Mouse (Mus musculus) liver, embryonic 14.5 days (tissue): ENCODE results near the gene BC005537. TPM values are rescaled to one million over a fixed set of nuclear protein-coding genes. Genes with fewer than 3 reads are reported as not detected.

Source experiments
- ATAC-seq: fragments of 200-750 bp; cut with Nextera tagmentation; 2 replicates; pipeline ENCODE4 v1.8.0; 2017; ENCODE audit warnings: moderate number of reproducible peaks, mild to moderate bottlenecking, moderate library complexity; ENCODE audit not compliant: insufficient read depth
- DNase-seq, 3 experiments: peaks; one replicate each; pipeline ENCODE4 v3.0.0-alpha.2; 2012 to 2013; ENCODE audit warnings: low read depth in 3 of 3, low spot score in 3 of 3
- H3K27ac ChIP-seq: fragments of 300-500 bp; sonication (generic); 2 replicates; pipeline ENCODE4 v1.5.1; 2014; ENCODE audit warnings: moderate library complexity, mild to moderate bottlenecking, control low read depth, inconsistent platforms
- H3K27me3 ChIP-seq: fragments of 300-500 bp; sonication (generic); 2 replicates; pipeline ENCODE4 v1.6.1; 2014; ENCODE audit warnings: mild to moderate bottlenecking, low read length, moderate library complexity; ENCODE audit not compliant: control insufficient read depth, insufficient read depth
- H3K36me3 ChIP-seq: fragments of 300-500 bp; sonication (generic); replicated peaks from 2 replicates; pipeline ENCODE4 v1.6.1; 2014; ENCODE audit warnings: low read depth; ENCODE audit not compliant: control insufficient read depth, insufficient read depth
- H3K4me1 ChIP-seq, 2 experiments: fragments of 200-500 bp in 1 of 2; fragments of 300-500 bp in 1 of 2; sonication (generic) in 1 of 2; replicated peaks; 2 replicates each; pipeline ENCODE4 v1.6.1; 2012 to 2014; ENCODE audit warnings: antibody characterized with exemption in 1 of 2, inconsistent platforms in 1 of 2, low read length in 1 of 2; ENCODE audit not compliant: control insufficient read depth in 2 of 2, insufficient read depth in 2 of 2
- H3K4me2 ChIP-seq: fragments of 300-500 bp; sonication (generic); 2 replicates; pipeline ENCODE4 v1.6.1; 2014; ENCODE audit warnings: low read depth, mild to moderate bottlenecking, control low read depth, moderate library complexity
- H3K4me3 ChIP-seq, 2 experiments: fragments of 200-500 bp in 1 of 2; fragments of 300-500 bp in 1 of 2; sonication (generic) in 1 of 2; 2 replicates each; pipeline ENCODE4 v1.5.1; 2012 to 2014; ENCODE audit warnings: low read depth in 2 of 2, low read length in 2 of 2, mild to moderate bottlenecking in 2 of 2, control low read depth in 1 of 2, inconsistent platforms in 1 of 2, moderate library complexity in 1 of 2; ENCODE audit not compliant: insufficient read depth in 1 of 2
- H3K9ac ChIP-seq: fragments of 300-500 bp; sonication (generic); replicated peaks from 2 replicates; pipeline ENCODE4 v1.6.1; 2014; ENCODE audit warnings: mild to moderate bottlenecking, control low read depth, moderate library complexity
- H3K9me3 ChIP-seq: fragments of 300-500 bp; sonication (generic); 2 replicates; pipeline ENCODE4 v1.6.1; 2016; ENCODE audit warnings: low read length, mixed read lengths; ENCODE audit not compliant: control insufficient read depth
- CTCF ChIP-seq: IDR thresholded peaks from 2 replicates; pipeline ENCODE4 v1.5.1; 2016; ENCODE audit warnings: antibody characterized with exemption, low read depth, control low read depth
- EP300 ChIP-seq: IDR thresholded peaks from 2 replicates; pipeline ENCODE4 v1.6.1; 2016; ENCODE audit warnings: antibody characterized with exemption, low read depth
- WGBS: fragments of 180-500 bp; shearing (Covaris S2); extraction: QIAGEN DNeasy Blood & Tissue Kit; methylation state at CpG from one replicate; pipeline ENCODE4 v1.1.7; 2014; ENCODE audit not compliant: insufficient replicate concordance; 5-methylcytosine and 5-hydroxymethylcytosine counted together
- polyA plus RNA-seq, 2 experiments: library from polyadenylated mRNA; depleted of rRNA in 1 of 2; stranded (reverse) in 1 of 2; unstranded in 1 of 2; fragments of >200 nt; fragmentation: Nextera tagmentation in 1 of 2; extraction: Ambion mirVana in 1 of 2; gene quantifications; 2 replicates each; pipeline versions ENCODE4 v1.2.1 to v1.2.3; 2012 to 2014

BC005537 gene
- polyA plus RNA-seq (2012; rRNA removed) (17.4 and 33.5 TPM in 2 replicates), polyA plus RNA-seq (2014; fragmentation: Nextera tagmentation; extraction: Ambion mirVana) (13.7 and 14.5 TPM in 2 replicates)

DNA sequence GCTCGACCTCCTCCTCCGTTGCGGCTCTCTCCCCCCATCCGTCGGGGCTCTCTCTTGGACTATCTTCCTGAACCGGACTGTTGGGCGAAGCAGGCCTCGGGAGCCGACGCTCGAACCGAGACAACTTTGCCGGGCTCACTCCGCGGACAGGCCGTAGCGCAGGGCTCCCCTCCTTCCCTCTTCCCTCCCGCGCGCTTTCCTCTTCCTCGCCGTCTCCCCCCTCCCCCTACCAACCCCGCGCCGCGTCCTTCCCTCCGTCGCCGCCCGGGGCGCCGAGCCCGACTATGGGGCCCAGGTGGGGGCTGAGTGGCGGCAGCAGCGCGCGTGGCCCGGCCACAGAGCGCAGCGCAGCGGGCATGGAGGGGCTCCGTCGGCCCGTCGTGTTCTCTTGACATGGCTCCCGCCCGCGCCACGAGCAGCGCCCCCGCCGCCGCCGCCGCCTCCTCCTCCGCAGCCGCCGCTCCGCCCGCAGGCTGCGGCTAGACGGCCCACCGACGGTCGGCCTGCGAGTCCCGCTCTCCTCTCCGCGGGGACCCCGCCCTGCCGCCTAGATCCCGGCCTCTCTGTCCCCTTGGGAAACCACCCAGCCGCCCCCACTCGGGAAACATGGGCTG lies at the start of gene BC005537:
Gene BC005537, plus strand, starts transcription at position 350 of the 614 bp plus-strand sequence.
- DNase-seq = peak in 2 of 3 experiments; percentile 27 to 39
- peaks cover 13 to 14% of the 10 kb centered on the region in 2 experiments for H3K4me1 ChIP-seq
- H3K4me3 ChIP-seq = peak within 1 kb of the TSS; percentile 93 to 95
- peak within 1 kb of the TSS; percentile 99 for H3K4me2 ChIP-seq
- ATAC-seq = peak; percentile 36
- peak within 1 kb of the TSS; percentile 100 for H3K9ac ChIP-seq
- 1% methylated on average over 68 of the region's 74 CpGs for WGBS
- H3K27ac ChIP-seq = peak within 1 kb of the TSS; percentile 94
- H3K27me3 ChIP-seq = no peaks in the 10 kb centered on the region
- no peaks in the 10 kb centered on the region for H3K9me3 ChIP-seq
- peak; percentile 44 for TF ChIP-seq CTCF
- TF ChIP-seq EP300 = no peak
- peaks cover 26% of the 10 kb centered on the region for H3K36me3 ChIP-seq

DNA sequence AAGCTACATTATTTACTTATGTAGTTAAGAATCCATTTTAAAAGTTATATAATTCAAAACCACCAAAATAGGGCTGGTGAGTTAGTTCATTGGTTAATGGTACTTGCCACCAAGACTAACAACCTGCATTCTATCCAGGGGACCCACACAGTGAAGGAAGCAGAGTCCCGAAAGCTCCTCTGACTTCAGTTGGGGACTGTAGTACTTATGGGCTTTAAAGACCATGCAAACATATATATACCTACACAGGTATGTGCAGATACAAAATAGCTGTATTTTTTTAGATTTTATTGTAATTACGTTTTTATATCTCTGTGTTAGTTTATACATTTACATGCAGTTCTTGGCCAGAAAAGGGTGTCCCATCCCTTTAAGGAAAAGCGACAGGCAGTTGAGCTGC lies 44.7 kb upstream of the BC005537 start:
- H3K4me3 ChIP-seq = no peak overlapping the region
- H3K9ac ChIP-seq = no peak overlapping the region
- no peaks in the 10 kb centered on the region for H3K9me3 ChIP-seq
- peaks cover 12 to 15% of the 10 kb centered on the region in 2 experiments for H3K4me1 ChIP-seq
- H3K4me2 ChIP-seq = no peak overlapping the region
- DNase-seq (no peak), ATAC-seq (no peak)
- WGBS = 82% methylated on average over 3 of the region's 3 CpGs
- H3K27ac ChIP-seq = no peak overlapping the region
- no peaks in the 10 kb centered on the region for H3K27me3 ChIP-seq
- H3K36me3 ChIP-seq = peaks cover 75% of the 10 kb centered on the region
- TF ChIP-seq EP300 (no peak), CTCF (no peak)

DNA sequence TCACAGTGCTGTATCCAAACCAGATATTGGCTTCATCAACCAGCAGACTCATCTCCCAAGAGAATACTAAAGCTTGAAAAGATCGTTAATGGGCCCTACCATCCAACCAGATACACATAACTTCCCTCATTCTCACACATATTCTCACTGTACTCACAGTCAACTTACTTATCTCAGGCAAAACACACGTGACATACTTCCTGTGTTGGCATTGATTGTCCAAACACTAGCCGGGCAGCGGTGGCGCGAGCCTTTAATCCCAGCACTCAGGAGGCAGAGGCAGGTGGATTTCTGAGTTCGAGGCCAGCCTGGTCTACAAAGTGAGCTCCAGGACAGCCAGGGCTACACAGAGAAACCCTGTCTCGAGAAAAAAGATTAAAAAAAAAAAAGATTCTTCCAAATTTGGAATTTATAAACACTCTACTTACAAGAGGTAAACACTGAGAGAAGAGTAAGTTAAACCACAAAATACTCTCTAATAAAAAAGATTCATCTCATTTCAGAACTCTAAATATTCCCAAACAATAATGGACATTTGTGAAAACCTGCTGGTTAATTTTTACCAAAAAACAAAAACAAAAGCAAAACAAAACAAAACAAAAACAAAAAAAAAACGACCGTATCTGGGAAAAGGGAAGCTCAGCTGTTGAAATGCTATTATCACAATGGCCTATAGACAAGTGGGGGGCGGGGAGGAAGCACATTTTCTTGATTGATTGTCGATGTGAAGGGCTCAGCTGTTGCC lies 43.5 kb upstream of the BC005537 start:
- Histone ChIP-seq H3K27ac (no peak overlapping the region), H3K36me3 (peaks cover 67% of the 10 kb centered on the region), H3K4me2 (peak overlapping the region; percentile 32), H3K4me3 (no peak overlapping the region), H3K9me3 (no peaks in the 10 kb centered on the region), H3K27me3 (no peaks in the 10 kb centered on the region), H3K9ac (no peak overlapping the region), H3K4me1 (peaks cover 14 to 20% of the 10 kb centered on the region in 2 experiments)
- TF ChIP-seq EP300 (no peak), CTCF (no peak)
- no peak for DNase-seq
- no peak for ATAC-seq
- 41% methylated on average over 12 of the region's 12 CpGs for WGBS

DNA sequence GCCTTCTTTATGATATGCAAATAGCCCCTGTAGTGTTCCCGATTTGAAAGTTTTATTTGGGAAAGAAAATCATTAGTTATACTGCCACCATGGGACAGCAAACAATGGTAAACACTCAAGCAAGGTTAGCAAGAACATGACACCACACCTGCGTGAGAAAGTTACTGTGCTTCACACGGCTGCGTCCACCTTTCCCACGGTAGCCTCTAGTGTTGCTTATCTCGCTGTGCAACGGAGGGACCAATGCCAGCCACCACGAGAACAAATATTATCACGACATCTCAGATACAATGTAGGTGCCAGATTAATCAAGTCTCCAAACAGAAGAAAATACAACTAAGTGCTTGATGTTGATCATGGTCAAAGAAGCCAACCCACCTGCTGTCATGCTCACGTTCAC lies 42.0 kb upstream of the BC005537 start:
- H3K27ac ChIP-seq = no peak overlapping the region
- H3K27me3 ChIP-seq = no peaks in the 10 kb centered on the region
- H3K4me2 ChIP-seq = peak overlapping the region; percentile 94
- peak overlapping the region; percentile 3 to 99; a peak in 3 of 4 replicates for H3K4me3 ChIP-seq
- 51% methylated on average over 10 of the region's 10 CpGs for WGBS
- H3K36me3 ChIP-seq = peaks cover 54% of the 10 kb centered on the region
- no peak for DNase-seq
- TF ChIP-seq CTCF (no peak), EP300 (no peak)
- no peaks in the 10 kb centered on the region for H3K9me3 ChIP-seq
- H3K9ac ChIP-seq = peak overlapping the region; percentile 100; the same call in 1 of the 2 replicates
- H3K4me1 ChIP-seq = peaks cover 14 to 20% of the 10 kb centered on the region in 2 experiments
- ATAC-seq = no peak

DNA sequence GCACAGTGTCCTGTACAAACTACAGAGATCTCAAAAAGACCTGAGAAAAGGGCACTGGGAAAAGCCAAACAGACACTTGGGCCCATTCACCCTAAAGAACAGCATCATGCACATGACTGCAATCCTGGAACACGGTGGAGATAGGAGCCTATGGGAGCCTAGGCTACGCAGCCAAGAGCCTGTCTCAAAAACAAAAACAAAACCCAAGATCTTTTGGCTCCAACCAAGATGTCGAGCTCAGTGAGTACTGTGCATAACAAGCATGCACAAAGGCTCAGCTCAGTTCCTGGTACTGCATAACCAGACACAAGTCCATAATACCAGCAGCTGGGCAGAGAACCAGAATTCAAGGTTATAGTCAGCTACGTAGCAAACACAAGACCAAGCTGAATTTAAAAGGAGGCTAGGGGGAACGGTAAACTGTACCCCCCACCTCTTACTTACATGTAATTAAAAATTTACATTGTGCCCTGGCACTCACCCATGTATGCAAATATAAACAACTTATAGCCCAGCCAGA lies 41.0 kb upstream of the BC005537 start:
- H3K9me3 ChIP-seq = no peaks in the 10 kb centered on the region
- no peak for DNase-seq
- peak overlapping the region; percentile 94 for H3K4me2 ChIP-seq
- H3K27me3 ChIP-seq = no peaks in the 10 kb centered on the region
- H3K4me3 ChIP-seq = peak overlapping the region; percentile 98 to 99
- no peak overlapping the region; the same call in 1 of the 2 replicates for H3K27ac ChIP-seq
- ATAC-seq = no peak
- no peak for TF ChIP-seq EP300
- no peak for TF ChIP-seq CTCF
- H3K36me3 ChIP-seq = peaks cover 45% of the 10 kb centered on the region
- WGBS = 63% methylated on average over 5 of the region's 5 CpGs
- H3K9ac ChIP-seq = peak overlapping the region; percentile 100
- H3K4me1 ChIP-seq = peaks cover 14 to 20% of the 10 kb centered on the region in 2 experiments
